Mouse (Mus musculus): ENCODE data around the gene Hist2h2be. TPM values are rescaled to one million over a fixed set of nuclear protein-coding genes. Genes with fewer than 3 reads are reported as not detected.
"Not testable (repeated sequence)": the region's sequence is repeated elsewhere in the genome, so short reads cannot be mapped to it uniquely, and the experiment has no call there.

Hist2h2be gene
- 1 to 10 TPM; 7.6 to 7.9 TPM for total RNA-seq (2021)
- long read RNA-seq, experiment 1, transcript Hist2h2be-201 (1 exons, 2,620 nt), result major isoform, 7 of 7 reads
- long read RNA-seq, experiment 1, partial matches to known transcripts, result 0 of 7 reads
- long read RNA-seq, experiment 1, other reads (novel, unspliced or antisense), result 0 of 7 reads
- long read RNA-seq, experiment 2, partial matches to known transcripts, result 0 of 5 reads
- long read RNA-seq, experiment 2, other reads (novel, unspliced or antisense), result 1 of 5 reads

DNA sequence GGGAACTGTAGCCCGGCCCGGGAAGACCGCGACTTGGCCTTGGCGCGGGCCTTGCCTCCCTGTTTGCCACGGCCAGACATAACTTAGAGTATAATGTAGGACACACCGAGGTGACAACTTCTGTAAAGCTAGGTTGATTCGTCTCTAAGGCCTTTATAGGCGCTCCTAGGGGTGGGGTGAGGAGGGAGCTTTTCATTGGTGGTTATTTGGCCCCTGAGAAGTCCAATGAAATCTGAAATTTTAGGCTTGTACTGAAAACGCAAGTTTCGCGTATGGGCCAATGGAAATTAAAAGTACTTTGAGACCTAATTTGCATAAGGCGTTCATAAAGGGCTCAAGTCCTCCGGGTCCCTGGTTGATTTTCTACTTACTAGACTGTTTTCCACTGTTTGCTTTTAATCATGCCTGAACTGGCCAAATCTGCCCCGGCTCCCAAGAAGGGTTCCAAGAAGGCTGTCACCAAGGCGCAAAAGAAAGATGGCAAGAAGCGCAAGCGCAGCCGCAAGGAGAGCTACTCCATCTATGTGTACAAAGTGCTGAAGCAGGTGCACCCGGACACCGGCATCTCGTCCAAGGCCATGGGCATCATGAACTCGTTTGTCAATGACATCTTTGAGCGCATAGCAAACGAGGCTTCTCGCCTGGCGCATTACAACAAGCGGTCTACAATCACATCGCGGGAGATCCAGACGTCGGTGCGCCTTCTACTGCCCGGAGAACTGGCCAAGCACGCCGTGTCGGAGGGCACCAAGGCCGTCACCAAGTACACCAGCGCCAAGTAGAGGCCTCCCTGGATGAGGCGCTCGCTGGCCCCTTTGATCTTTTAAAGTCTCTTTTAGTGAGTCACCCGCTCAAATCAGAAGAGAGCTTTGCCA, at the start of gene Hist2h2be, which contains the start of gene Hist2h2ac:
Gene Hist2h2be, plus strand, starts transcription at position 355 of the 875 bp plus-strand sequence.
Gene Hist2h2ac, minus strand, starts transcription at position 116 of the 875 bp plus-strand sequence.
- DNase-seq (ENCODE audit: low spot score in 2 of 2), result peak; percentile 87 to 94
- Histone ChIP-seq H3K4me3 (peak within 1 kb of the TSS; percentile 90), H3K27ac (peak within 1 kb of the TSS; percentile 100)
- TF ChIP-seq CTCF (conservative IDR thresholded peaks at IDR 0.05), result peak; percentile 42

DNA sequence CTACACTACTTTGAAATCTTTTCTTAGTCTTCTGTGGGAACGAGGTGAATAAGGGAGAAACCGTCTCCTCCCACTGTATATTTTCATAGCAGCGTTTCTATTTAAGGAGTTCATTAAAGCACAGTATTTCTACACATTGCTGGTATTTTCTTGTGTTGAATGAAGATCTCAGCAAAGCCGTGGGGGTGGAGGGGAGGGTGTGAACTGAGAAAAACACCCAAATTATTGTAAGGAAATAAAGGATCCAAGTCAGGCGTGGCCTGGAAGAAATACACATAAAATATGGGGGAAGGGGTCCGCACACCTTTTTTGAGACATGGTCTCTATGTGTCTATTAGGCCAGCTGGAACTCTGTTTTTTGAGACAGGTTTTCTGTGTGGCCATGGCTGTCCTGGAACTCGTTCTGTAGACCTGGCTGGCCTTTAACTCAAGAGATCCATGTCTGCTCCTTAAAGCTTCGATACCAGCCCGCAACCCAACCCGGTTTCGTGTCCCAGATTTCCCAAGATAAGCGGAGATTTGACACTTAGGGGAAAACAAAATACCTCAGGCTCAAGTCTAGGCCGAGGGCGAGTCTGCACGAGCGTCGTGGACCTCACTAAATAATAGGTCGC, 49.2 kb upstream of the Hist2h2be start:
- no peak for DNase-seq (ENCODE audit: low spot score in 2 of 2)
- TF ChIP-seq CTCF (conservative IDR thresholded peaks at IDR 0.05), result no peak
- peak overlapping the region; percentile 98 for H3K27ac ChIP-seq
- H3K4me3 ChIP-seq, result peak overlapping the region; percentile 98

DNA sequence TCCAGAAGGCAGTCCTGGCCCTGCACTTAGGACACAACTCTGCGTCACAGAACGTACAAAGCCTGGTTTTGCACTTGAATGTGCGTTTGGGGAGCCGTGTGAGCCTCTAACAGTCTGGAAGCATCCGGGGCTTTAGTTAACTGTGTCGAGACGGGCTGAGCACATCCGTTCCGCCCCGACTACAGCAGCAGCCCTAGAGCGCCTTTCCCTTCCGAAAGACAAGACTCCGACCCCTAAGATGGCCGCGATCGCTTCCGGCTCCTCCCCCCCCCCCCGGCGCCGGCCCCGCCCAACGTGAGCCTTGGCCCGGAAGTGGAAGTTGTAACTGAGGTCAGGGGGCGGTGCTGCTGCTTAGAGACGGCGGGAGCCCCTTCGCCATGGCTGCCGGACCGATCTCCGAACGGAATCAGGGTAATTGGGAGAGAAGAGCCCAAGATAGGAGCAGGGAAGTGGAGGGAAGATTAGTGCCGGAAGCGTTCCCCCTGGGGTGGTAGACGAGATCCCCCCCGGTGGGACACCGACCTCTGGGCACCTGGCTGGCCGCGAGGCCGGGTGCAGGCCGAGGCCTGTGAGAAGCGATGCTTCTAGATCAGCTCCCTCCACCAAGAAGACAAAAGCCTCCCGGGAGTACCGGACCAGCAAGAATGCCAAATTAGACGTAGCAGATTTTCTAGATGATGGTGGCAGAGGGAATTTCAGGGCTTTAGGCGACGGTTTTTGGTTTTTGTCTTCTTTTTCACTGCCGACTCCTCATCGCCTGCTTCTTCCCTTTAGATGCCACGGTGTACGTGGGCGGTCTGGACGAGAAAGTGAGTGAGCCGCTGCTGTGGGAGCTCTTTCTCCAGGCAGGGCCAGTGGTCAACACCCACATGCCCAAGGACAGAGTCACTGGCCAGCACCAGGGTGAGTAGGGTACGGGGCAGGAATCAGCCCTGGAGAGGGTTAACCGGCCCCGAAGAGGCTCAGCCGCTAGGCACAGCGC, 48.4 kb upstream of the Hist2h2be start, which contains the start of gene Sf3b4:
Gene Sf3b4, plus strand, starts transcription at position 136 of the 982 bp plus-strand sequence.
- peak; percentile 82 to 83 for DNase-seq (ENCODE audit: low spot score in 2 of 2)
- Histone ChIP-seq H3K4me3 (peak within 1 kb of the TSS; percentile 98), H3K27ac (peak within 1 kb of the TSS; percentile 98)
- TF ChIP-seq CTCF (conservative IDR thresholded peaks at IDR 0.05), result no peak

DNA sequence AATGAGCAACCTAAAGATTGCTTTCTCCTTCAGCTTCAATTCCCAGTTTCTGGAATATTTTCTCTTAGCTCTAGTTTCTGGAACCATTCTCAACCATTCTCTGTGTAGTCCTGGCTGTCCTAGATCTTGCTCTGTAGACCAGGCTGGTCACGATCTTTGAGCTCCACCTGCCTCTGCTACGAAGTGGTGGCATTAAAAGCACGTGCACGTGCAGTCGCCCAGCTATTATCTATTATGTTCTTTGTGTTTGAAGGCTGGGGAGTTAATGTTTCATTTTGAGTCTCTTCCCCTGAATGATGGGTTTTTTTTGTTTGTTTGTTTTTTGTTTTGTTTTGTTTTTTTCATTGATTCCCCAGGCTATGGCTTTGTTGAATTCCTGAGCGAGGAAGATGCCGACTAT, 47.7 kb upstream of the Hist2h2be start:
- no peak for DNase-seq (ENCODE audit: low spot score in 2 of 2)
- peak overlapping the region; percentile 98; the same call in 1 of the 2 replicates for H3K27ac ChIP-seq
- peak overlapping the region; percentile 98 for H3K4me3 ChIP-seq
- no peak for TF ChIP-seq CTCF (conservative IDR thresholded peaks at IDR 0.05)

DNA sequence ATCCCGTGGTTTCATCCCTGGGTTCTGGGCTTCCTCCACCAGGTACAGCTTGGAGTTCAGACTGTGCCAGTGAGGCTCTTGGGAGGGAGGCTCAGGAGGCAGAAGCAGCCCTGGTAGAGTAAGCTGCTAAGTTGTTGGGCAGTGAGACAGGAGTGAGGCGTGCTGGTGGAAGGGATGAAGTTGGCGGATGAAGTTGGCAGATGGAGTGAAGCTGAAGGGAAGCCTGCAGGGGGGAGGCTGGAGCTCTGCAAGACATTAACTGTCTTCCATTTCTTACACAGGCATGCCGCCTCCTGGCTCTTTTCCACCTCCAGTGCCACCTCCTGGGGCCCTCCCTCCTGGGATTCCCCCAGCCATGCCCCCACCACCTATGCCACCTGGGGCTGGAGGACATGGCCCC, 46.9 kb upstream of the Hist2h2be start:
- H3K4me3 ChIP-seq, result not testable (repeated sequence)

DNA sequence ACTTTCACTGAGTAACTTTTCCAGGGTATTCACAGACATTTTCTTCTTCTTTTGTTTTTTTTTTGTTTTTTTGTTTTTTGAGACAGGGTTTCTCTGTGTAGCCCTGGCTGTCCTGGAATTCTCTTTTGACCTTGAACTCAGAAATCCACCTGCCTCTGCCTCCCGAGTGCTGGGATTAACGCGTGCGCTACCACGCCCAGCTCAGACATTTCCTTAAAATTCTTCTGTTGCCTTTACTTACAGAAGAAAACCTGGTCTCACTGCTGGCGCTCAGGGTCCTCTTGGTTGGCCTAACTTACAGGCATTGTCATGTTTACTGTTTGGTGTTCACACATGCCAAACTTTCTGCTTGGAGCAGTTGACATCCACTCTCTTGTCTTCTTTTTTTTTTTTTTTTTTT, 45.7 kb upstream of the Hist2h2be start:
- no peak for DNase-seq (ENCODE audit: low spot score in 2 of 2)
- Histone ChIP-seq H3K27ac (no peak overlapping the region), H3K4me3 (no peak overlapping the region)
- TF ChIP-seq CTCF (conservative IDR thresholded peaks at IDR 0.05), result no peak

More for the DNA sequence above, 46.9 kb upstream of the Hist2h2be start:
- H3K27ac ChIP-seq; DNase-seq (ENCODE audit: low spot score in 2 of 2): not testable (repeated sequence)

DNA sequence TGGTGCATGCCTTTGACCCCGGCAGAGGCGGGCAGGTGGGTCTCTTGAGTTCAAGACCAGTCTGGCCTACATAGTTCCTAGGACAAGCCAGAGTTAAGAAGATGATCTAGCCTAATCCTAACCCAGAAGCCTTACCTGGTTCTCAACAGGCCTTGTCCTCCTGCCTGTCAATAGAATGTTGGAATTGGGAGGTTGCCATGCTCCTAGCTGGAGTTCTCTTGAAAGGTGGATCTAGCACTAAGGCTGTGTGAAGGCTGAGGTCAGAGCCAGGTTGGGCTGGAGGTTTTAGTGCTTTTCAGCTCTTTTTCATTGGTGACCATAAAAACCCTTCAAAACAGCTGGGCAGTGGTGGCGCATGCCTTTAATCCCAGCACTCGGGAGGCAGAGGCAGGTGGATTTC, 42.5 kb upstream of the Hist2h2be start:
- H3K27ac ChIP-seq, result no peak overlapping the region
- no peak for TF ChIP-seq CTCF (conservative IDR thresholded peaks at IDR 0.05)
- H3K4me3 ChIP-seq, result no peak overlapping the region
- no peak for DNase-seq (ENCODE audit: low spot score in 2 of 2)

DNA sequence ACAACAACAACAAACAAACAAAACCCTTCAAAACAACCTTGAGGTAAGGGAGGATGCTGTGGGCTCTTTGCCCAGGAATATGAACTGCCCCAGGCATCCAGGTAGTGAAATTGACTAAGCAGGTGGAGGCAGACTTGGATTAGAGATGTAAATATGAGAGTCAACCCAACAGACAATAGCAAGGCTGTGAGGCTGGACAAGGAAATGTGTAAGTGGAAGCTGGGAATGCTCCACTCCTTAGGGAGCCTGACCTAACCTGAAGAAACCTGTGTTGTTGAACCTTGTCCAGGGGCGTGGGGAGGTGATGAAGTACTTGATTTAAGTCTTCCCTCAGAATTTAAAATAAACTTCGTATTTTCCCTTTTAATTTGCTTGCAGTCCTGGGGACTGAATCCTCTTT, 42.0 kb upstream of the Hist2h2be start:
- Histone ChIP-seq H3K4me3 (no peak overlapping the region), H3K27ac (0 out of 2 replicates have a peak overlapping the region, but pooled peaks have one; percentile 97)
- no peak for TF ChIP-seq CTCF (conservative IDR thresholded peaks at IDR 0.05)
- no peak for DNase-seq (ENCODE audit: low spot score in 2 of 2)

DNA sequence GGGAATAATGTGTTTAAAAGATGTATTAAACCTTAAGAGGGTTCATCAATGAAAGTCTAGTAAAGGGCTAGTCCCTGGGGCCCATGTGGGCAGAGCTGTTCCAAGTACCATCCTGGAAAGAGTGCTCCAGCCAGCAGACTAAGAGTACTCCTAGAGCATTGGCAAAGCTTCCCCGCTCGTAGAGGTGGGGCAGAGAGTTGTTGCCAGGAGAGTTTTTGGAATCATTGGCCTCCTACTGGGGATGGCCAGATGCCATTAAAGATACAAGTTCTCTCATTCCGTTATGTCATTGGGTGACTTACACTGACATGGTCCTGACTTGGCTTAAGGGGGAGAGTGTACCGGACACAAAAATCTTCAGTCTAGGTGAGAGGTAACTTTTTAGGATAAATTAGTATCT, 41.4 kb upstream of the Hist2h2be start:
- DNase-seq (ENCODE audit: low spot score in 2 of 2), result no peak
- 0 out of 2 replicates have a peak overlapping the region, but pooled peaks have one; percentile 97 for H3K27ac ChIP-seq
- H3K4me3 ChIP-seq, result no peak overlapping the region
- no peak for TF ChIP-seq CTCF (conservative IDR thresholded peaks at IDR 0.05)

DNA sequence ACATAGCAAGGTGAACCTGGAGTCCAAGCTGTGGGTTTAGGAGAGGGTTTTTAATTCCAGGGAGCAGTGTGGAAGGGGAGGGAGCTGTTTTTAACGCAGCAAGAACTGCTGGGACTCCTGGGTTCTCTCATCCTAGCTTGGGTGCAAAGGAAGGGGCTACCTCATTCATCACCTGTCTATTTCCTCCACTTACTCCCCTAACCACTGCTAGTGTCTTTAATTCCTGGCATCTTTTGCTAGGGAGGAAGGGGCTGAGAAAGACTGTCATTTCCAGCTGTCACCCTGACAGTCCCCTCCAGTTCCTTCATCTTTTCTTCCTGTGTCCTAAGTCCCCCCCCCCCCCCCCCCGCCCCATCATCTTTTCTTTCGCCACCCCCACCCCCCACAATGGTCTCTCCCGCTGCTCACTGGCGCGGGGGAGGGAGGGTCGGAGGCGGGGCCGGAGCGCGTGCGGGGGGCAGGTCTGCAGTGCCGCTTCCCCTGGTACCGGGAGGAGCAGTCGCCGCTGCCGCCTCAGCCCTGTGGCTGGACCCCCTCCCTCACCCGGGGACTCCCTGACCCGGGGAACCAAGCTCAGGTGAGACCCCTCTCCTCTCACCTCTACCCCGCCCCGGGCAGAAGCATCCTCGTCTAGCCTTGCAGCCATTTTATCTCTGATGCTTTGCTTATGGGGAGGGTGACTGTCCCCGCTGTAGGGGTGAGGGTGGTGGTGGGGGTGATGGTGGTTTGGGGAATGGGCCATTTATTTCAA, 40.0 kb upstream of the Hist2h2be start, which contains the start of gene Sv2a:
Gene Sv2a, plus strand, starts transcription at position 425 of the 751 bp plus-strand sequence.
- peak; percentile 69 to 80 for DNase-seq (ENCODE audit: low spot score in 2 of 2)
- no peak for TF ChIP-seq CTCF (conservative IDR thresholded peaks at IDR 0.05)
- H3K4me3 ChIP-seq, result peak within 1 kb of the TSS; percentile 82
- H3K27ac ChIP-seq, result peak within 1 kb of the TSS; percentile 97

Data from layer of hippocampus, adult 2 months (tissue).